Mouse (Mus musculus) forebrain, postnatal 0 days (tissue): ENCODE measurements around the gene Aox3. TPM values are rescaled to one million over a fixed set of nuclear protein-coding genes. Genes with fewer than 3 reads are reported as not detected.

Source experiments
- ATAC-seq: fragments of 200-750 bp; cut with Nextera tagmentation; 2 replicates; pipeline ENCODE4 v1.8.0; 2017; ENCODE audit warnings: mild to moderate bottlenecking, moderate library complexity
- DNase-seq: peaks from one replicate; pipeline ENCODE4 v3.0.0-alpha.2; 2015
- H3K27ac ChIP-seq: fragments of 300-500 bp; sonication (generic); 2 replicates; pipeline ENCODE4 v1.5.1; 2014; ENCODE audit warnings: low read depth, mild to moderate bottlenecking, antibody characterized with exemption, low read length, moderate library complexity, mixed read lengths
- H3K27me3 ChIP-seq: fragments of 300-500 bp; sonication (generic); 2 replicates; pipeline ENCODE4 v1.6.1; 2014; ENCODE audit warnings: mild to moderate bottlenecking, low read length, mixed read lengths; ENCODE audit not compliant: insufficient read depth
- H3K36me3 ChIP-seq: fragments of 300-500 bp; sonication (generic); 2 replicates; pipeline ENCODE4 v1.6.1; 2014; ENCODE audit warnings: mild to moderate bottlenecking, moderate library complexity; ENCODE audit not compliant: insufficient read depth
- H3K4me1 ChIP-seq: fragments of 300-500 bp; sonication (generic); 2 replicates; pipeline ENCODE4 v1.6.1; 2014; ENCODE audit warnings: antibody characterized with exemption; ENCODE audit not compliant: insufficient read depth
- H3K4me2 ChIP-seq: fragments of 300-500 bp; sonication (generic); 2 replicates; pipeline ENCODE4 v1.6.1; 2014; ENCODE audit warnings: low read depth, mild to moderate bottlenecking, moderate library complexity
- H3K4me3 ChIP-seq: fragments of 300-500 bp; sonication (generic); 2 replicates; pipeline ENCODE4 v1.5.1; 2014; ENCODE audit warnings: low read depth, low read length, mixed read lengths
- H3K9ac ChIP-seq: fragments of 300-500 bp; sonication (generic); 2 replicates; pipeline ENCODE4 v1.6.1; 2014; ENCODE audit warnings: mild to moderate bottlenecking
- H3K9me3 ChIP-seq: fragments of 300-500 bp; sonication (generic); 2 replicates; pipeline ENCODE4 v1.6.1; 2016; ENCODE audit warnings: low read length
- CTCF ChIP-seq: sonication (generic); IDR thresholded peaks from 2 replicates; pipeline ENCODE4 v1.5.1; 2016; ENCODE audit warnings: antibody characterized with exemption, control low read depth, low read depth
- WGBS: fragments of 180-500 bp; shearing (Covaris S2); extraction: QIAGEN DNeasy Blood & Tissue Kit; methylation state at CpG from one replicate; pipeline ENCODE4 v1.1.7; 2014; 5-methylcytosine and 5-hydroxymethylcytosine counted together
- polyA plus RNA-seq: library from polyadenylated mRNA; unstranded; fragments of >200 nt; fragmentation: Nextera tagmentation; extraction: Ambion mirVana; gene quantifications from 2 replicates; pipeline ENCODE4 v1.2.1, GENCODE M21; 2015
- total RNA-seq: library from RNA; depleted of rRNA; stranded (reverse); fragments of >200 nt; gene quantifications from 2 replicates; pipeline ENCODE4 v1.2.3, GENCODE M21; 2014; rRNA removed

Gene Aox3
- total RNA-seq (0.77 and 0.90 TPM in 2 replicates), polyA plus RNA-seq (0.33 and 0.49 TPM in 2 replicates)

GRCm38 (mm10) chr1:58112880-58113279 lies at the start of gene Aox3:
Gene Aox3, plus strand, starts transcription at chr1:58113130.
- no peak within 1 kb of the TSS for H3K27ac ChIP-seq
- ATAC-seq (peak; percentile 88), DNase-seq (peak; percentile 83)
- peak; percentile 84 for TF ChIP-seq CTCF
- H3K4me3 ChIP-seq, result no peak within 1 kb of the TSS
- H3K36me3 ChIP-seq, result no peaks in the 10 kb centered on the region
- H3K9ac ChIP-seq, result no peak within 1 kb of the TSS
- H3K27me3 ChIP-seq, result no peaks in the 10 kb centered on the region
- WGBS, result 12% methylated on average over 11 of the region's 11 CpGs
- no peaks in the 10 kb centered on the region; the same call in 1 of the 2 replicates for H3K4me1 ChIP-seq
- peak within 1 kb of the TSS; percentile 31 for H3K4me2 ChIP-seq
- H3K9me3 ChIP-seq, result no peaks in the 10 kb centered on the region

GRCm38 (mm10) chr1:58065151-58065550 lies 47.8 kb upstream of the Aox3 start:
- H3K27ac ChIP-seq, result no peak overlapping the region
- H3K4me2 ChIP-seq, result no peak overlapping the region
- H3K4me3 ChIP-seq, result no peak overlapping the region
- WGBS, result 91% methylated on average over 5 of the region's 5 CpGs
- no peaks in the 10 kb centered on the region for H3K4me1 ChIP-seq
- no peaks in the 10 kb centered on the region for H3K27me3 ChIP-seq
- DNase-seq, result no peak
- TF ChIP-seq CTCF, result no peak
- no peaks in the 10 kb centered on the region for H3K9me3 ChIP-seq
- ATAC-seq, result no peak
- no peaks in the 10 kb centered on the region for H3K36me3 ChIP-seq
- no peak overlapping the region for H3K9ac ChIP-seq

GRCm38 (mm10) chr1:58065606-58066005 lies 47.3 kb upstream of the Aox3 start:
- WGBS, result 48% methylated on average over 3 of the region's 3 CpGs
- no peak overlapping the region for H3K4me2 ChIP-seq
- TF ChIP-seq CTCF, result no peak
- ATAC-seq, result no peak
- no peaks in the 10 kb centered on the region for H3K9me3 ChIP-seq
- H3K4me3 ChIP-seq, result no peak overlapping the region
- no peaks in the 10 kb centered on the region for H3K36me3 ChIP-seq
- no peak overlapping the region for H3K27ac ChIP-seq
- H3K4me1 ChIP-seq, result no peaks in the 10 kb centered on the region
- no peak overlapping the region for H3K9ac ChIP-seq
- no peaks in the 10 kb centered on the region for H3K27me3 ChIP-seq
- no peak for DNase-seq

GRCm38 (mm10) chr1:58069181-58069580 lies 43.7 kb upstream of the Aox3 start:
- no peak for ATAC-seq
- Histone ChIP-seq H3K4me2 (no peak overlapping the region), H3K4me3 (no peak overlapping the region), H3K9me3 (no peaks in the 10 kb centered on the region), H3K4me1 (no peaks in the 10 kb centered on the region), H3K9ac (no peak overlapping the region), H3K27me3 (no peaks in the 10 kb centered on the region), H3K36me3 (no peaks in the 10 kb centered on the region), H3K27ac (no peak overlapping the region)
- no peak for DNase-seq
- TF ChIP-seq CTCF, result no peak
- 87% methylated on average over 6 of the region's 6 CpGs for WGBS

GRCm38 (mm10) chr1:58070091-58070490 lies 42.8 kb upstream of the Aox3 start:
- H3K4me2 ChIP-seq, result no peak overlapping the region
- TF ChIP-seq CTCF, result no peak
- no peaks in the 10 kb centered on the region for H3K27me3 ChIP-seq
- ATAC-seq (peak; percentile 87), DNase-seq (peak; percentile 37)
- H3K4me1 ChIP-seq, result no peaks in the 10 kb centered on the region
- H3K9ac ChIP-seq, result no peak overlapping the region
- H3K9me3 ChIP-seq, result no peaks in the 10 kb centered on the region
- no peaks in the 10 kb centered on the region for H3K36me3 ChIP-seq
- WGBS, result 84% methylated on average over 11 of the region's 11 CpGs
- H3K4me3 ChIP-seq, result no peak overlapping the region
- H3K27ac ChIP-seq, result no peak overlapping the region

GRCm38 (mm10) chr1:58071006-58071405 lies 41.9 kb upstream of the Aox3 start:
- H3K4me3 ChIP-seq, result no peak overlapping the region
- 81% methylated on average over 9 of the region's 9 CpGs for WGBS

GRCm38 (mm10) chr1:58071509-58071908 lies 41.4 kb upstream of the Aox3 start:
- Histone ChIP-seq H3K9ac (no peak overlapping the region), H3K27ac (no peak overlapping the region), H3K4me3 (no peak overlapping the region), H3K27me3 (no peaks in the 10 kb centered on the region), H3K4me1 (no peaks in the 10 kb centered on the region), H3K9me3 (no peaks in the 10 kb centered on the region), H3K36me3 (no peaks in the 10 kb centered on the region), H3K4me2 (no peak overlapping the region)
- WGBS, result 84% methylated on average over 1 of the region's 1 CpGs
- TF ChIP-seq CTCF, result no peak
- ATAC-seq (no peak), DNase-seq (no peak)

More at GRCm38 (mm10) chr1:58071006-58071405, 41.9 kb upstream of the Aox3 start:
- Histone ChIP-seq H3K9ac (no peak overlapping the region), H3K4me2 (no peak overlapping the region), H3K36me3 (no peaks in the 10 kb centered on the region), H3K27me3 (no peaks in the 10 kb centered on the region), H3K27ac (no peak overlapping the region), H3K9me3 (no peaks in the 10 kb centered on the region), H3K4me1 (no peaks in the 10 kb centered on the region)
- ATAC-seq (no peak), DNase-seq (no peak)
- TF ChIP-seq CTCF, result no peak
